Mouse (Mus musculus) yolk sac, embryonic 10.5 days (tissue): ENCODE data around the gene Lsm14a.

Experiments used
- DNase-seq: peaks from one replicate; pipeline ENCODE4 v3.0.0-alpha.2; 2017; ENCODE audit warnings: low spot score

Lsm14a gene

DNA sequence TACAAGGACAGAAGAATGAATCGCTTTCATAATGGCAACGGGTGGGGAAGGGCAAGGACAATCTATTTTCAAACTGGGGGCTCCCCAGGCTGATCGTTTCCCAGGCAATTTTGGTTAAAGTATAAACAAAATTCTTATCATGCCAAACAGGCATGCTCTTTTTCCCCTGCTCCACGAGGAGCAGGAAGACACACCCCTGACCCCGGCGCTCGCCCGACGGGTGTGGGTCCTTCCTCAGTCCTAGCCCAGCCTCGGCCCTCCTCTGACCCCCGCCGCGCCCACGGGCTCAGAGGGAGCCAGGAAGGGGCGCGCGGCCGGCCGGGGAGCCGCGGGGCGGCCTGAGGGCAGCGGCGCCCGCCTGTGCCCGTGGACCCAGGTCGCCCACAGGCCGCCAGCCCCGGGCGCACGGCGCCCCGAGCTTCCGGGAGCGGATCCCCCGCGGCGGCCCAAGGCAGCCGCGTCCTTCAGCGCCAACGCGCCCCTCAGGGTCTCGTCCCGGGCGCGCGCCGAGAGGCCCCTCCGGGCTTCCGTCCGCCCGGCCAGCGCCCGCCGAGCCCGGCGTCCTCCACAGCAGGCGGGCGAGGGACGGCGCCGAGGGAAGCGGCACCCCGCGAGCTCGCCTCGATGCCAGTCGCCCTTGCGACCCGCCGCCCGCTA, 80.2 kb downstream of the Lsm14a start:
- DNase-seq, result peak; percentile 77

DNA sequence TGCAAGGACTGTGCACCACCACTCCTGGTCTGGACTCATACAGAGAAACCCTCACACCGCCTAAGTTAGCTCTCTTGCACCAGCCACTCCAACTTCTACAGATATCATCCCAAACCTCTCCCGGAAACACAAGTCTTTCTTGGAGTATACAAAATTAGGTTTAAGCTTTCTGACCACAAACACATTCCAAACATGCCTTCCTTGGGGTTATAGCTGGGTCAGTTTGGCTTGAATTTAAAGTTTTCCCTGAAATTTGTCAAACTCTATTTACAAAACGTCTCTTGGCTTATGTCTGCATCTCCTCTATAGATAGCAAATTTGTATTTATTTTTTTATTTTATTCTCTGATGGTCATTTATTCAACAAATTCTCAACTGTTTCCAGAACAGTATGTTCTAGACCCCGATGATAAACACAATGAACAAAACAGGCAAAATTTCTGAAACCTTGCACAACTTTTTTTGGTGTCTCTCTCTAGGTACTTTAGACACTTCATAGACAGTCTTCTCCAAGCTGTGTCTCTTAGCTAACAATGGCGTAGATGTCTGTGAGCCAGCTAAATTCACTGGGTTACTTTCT, 83.8 kb downstream of the Lsm14a start:
- no peak for DNase-seq

DNA sequence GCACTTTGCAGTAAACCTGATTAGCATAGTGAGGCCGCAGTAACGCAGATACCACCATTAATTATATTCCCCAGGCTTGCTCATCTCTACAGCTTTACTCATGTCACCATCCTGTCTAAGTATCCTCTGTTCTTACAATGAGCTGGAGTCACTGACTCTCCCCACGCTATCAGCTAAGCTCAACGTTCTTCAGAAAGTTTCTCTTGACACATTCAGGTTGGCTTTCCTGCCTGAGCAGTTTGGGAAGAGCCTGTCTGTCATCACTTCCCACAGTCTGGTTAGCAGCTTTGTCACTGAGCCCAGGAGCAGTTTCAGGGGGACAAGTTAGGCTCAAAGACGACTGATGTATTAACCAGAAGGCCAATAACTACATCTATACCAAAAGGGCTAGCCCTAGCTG, 84.5 kb downstream of the Lsm14a start:
- DNase-seq, result no peak

DNA sequence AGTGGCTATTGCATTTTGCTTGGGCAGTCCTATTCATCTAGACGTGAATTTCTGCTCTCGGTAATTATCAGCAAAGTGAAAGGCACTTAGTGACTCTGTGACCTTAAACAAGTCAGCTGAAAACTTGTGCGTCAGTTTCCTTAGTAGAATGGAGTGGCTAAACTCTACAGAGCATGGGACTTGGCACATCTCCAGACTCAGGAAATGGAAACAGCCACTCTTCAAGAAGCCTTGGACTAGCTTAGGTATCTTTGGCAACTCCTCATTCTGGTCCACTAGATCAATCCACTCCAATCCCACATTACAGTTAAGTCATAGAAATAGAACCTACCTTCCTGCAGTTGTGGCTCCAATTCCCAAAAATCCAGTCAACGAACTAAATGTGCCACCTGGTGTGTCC, 87.7 kb downstream of the Lsm14a start:
- DNase-seq, result no peak

DNA sequence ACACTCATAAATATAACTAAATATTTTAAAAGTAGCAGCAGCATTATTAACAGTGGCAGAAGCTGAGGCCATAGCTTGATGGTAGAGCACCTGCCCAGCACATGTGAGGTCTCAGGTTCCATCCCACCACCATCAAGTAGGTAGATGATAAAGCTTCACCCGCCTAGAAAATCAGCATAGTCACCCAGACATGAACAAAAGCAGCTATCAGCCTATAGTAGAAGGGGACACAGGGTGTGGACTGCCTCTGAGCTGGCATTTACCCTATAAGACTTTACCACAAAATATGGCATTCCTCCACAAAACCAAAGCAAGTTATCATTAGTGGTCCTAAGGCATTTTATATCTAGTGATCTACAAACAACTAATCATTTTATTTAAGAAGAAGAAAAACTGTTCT, 90.5 kb downstream of the Lsm14a start:
- DNase-seq, result no peak

DNA sequence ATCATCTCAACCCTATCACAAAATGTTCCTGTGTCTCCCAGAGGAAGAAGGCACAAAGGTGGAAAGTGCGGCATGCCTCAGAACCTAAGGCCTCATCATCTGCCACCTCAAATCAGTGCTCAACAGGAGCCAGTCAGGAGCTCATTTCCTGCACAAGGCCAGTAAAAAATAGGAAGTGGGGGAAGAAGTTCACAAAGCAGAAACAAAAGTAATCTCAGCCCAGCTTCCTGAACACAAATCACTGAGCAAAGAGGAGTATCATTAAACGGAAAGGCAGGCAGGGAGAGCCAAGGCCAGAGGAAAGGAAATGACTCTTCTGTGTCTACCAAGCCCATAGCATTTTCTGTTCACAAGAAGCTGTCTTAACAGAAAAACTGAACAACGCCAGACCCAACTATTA, 91.2 kb downstream of the Lsm14a start:
- DNase-seq, result no peak

DNA sequence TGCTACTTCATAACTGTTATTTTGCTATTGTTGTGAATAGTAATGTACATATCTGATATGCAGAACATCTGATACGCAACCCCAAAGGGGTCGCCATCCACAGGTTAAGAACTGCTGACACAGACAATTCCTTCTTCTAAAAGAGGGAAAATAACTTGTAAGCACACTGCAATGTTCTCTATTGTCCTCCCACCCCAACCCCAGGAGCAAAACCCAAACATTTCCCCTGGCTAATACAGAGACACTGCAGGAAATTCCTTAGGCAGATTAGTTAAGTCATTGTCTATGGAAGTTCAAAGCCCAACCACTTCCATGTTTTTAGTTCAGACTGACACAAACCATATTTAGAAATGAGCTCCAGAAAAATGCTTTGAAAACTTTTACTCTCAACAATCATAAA, 94.3 kb downstream of the Lsm14a start:
- no peak for DNase-seq

DNA sequence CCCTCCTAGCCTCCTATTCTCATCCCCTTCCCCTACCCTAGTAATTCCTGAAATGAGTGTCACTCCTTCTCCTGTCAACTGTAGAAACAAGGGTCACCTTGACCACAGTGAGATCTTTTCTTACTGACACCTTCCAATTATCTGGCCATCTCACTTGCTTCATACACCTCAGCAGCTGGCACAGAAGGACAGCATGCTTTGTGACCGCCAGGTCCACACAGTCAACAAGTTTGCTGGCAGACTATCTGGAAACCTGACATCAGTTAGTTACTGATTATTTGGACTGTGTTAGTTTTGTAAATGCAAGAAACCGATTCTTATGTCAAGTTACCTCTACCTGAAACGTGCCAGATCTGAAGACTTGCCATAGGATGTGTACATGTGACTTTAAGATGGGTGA, 97.0 kb downstream of the Lsm14a start:
- no peak for DNase-seq
